Mouse (Mus musculus) heart, adult 8-10 months (tissue): ENCODE measurements at regions not wholly inside any gene's neighbourhood (a gene's known extent, or its start where the extent isn't known, plus 50 kb on each side); places are given as distances from the start of the nearest gene placed in this dataset.

Experiments
- DNase-seq: peaks from one replicate; pipeline ENCODE4 v3.0.0; 2022; ENCODE audit warnings: low spot score

DNA sequence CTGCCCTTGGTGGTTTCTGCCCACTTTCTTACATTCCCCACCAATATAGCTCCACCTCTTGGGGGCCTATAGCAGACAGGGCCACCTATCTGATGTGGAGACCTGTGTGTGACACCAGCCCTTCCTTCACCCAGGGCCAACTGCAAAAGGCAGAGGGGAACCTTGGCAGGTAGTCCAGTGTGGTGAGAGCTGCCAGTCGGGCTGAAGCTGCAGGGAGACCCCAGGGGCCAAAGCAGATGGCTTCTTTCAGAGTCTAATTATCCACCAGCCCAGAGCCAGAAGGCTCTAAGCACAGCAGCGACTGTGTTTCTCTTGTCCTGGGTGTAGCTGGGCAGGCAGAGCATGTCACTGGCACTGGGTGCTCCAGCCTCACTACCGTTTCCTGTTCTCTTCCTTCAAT lies 104.5 kb downstream of the Chst1 start:
- DNase-seq, result no peak

GRCm38 (mm10) chr2:92709668-92710067 lies 110.2 kb downstream of the Chst1 start:
- no peak for DNase-seq

GRCm38 (mm10) chr2:92711122-92711777 lies 111.7 kb downstream of the Chst1 start:
- no peak for DNase-seq

DNA sequence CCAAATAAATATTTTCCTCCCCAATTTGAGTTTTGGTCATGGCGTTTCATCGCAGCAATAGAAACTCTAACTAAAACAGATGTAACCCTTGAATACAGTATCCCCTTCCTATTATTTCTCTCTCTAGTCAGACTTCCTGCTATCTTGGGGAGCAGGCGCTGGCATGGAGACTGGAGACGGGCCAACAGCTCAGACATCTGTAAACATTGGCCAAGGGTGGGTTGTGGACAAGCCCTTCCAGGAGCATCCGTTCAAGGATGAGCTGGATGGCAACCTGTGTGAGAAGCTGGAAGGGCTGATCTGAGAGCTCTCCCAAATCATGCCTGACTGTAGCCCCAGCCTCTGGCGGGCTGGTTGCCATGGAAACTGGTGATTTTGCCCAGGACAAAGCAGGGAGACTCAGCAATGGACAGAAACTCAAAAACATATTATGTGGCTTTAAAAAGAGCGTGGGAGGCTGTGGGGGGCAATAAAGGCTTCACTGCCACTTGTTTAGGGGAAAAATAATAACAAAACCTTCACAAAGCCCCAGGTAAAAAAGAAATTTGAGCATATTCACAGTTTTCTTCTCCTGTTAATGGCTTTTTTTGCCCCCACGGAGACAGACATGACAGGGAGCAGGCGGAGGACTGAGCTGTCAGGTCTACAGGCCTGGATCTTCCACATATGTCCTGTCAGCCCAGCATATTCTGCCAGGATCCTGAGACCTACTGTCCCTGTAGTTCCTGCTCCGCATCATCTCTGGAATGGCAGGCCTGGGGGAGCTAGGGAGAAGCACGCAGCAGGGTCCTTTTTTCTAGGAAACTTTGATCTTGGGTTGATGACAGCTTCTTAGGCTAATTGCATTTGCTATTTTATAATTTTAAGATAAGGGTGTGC lies 113.0 kb downstream of the Chst1 start:
- no peak for DNase-seq

DNA sequence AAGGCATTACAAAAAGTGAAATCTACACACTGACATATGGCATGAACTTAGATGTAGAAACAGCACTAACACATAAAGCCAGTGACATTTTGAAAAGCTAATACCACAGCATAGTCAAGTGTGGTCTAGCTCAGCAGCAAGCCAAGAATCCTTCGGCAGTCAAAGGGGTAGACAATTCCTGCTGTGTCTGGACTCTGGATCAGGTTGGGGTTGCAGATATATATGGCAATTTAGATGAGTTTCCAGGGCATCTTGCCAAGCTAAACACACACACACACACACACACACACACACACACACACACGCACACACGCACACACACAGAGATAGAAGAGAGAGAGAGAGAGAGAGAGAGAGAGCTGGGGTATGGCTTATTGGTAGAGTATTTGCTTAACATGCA lies 118.2 kb downstream of the Chst1 start:
- no peak for DNase-seq

- DNase-seq, result no peak
These were observed 122.4 kb downstream of the Chst1 start for GRCm38 (mm10) chr2:92721951-92722350.

- no peak for DNase-seq
These were observed 124.2 kb downstream of the Chst1 start for GRCm38 (mm10) chr2:92723618-92724263.

GRCm38 (mm10) chr2:92726640-92727039 lies 127.1 kb downstream of the Chst1 start:
- no peak for DNase-seq

DNA sequence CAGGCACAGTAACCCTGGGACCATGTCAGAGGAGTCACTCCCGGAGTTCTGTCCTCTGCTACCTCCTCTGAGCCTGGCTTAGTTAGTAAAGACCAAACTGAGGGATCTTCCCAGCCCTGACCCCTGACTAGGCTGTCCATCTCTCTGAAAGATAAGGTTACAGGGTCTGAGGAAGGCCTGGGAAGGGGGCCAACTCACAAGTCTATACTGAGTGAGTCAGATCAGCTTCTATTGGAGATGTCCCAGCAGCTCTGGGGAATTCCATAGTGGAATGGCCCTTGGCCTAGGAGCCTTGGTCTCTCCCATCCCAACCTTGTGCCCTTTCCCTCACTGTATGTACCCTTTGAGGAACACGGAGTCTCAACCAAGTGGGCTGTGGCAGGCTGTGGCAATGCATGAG lies 127.7 kb downstream of the Chst1 start:
- DNase-seq, result no peak

DNA sequence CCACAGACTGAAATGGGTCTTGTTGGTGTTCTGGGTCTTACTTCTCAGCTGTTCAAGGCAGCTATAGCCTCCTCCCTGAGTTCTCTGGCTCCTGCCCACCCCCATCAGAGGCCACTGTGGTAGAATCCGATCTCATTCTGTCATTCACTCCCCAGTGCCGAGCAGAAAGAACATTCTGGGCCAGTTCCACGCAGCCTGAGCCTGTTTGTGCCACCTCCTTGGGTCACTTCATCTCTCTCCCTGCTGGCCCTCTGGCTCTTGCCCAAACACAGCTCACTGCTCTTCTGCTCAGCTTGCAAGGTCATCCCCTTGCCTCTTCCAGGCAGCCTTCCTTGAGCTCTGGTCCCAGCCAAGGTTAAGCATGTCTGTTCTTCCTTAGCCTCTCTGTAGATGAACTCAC lies 128.9 kb downstream of the Chst1 start:
- DNase-seq, result no peak

DNA sequence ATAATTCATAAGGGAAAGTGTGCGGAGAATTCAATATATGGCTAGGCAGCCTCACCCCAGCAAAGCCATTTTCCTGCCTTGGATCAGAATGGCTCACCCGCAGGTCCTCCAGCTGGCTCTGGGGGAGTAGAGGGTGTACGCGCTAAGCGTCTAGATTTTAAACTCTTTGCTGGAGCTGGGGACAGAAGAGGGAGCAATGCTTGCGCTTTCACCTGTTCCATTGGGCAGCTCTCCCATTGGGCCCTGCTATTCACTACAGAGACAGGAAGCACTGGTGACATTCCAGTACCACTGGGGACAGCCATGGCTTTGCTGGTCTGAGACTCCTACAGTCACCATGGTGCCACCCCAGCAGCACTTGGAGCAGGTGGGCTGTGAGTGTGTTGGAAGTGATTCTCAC lies 130.9 kb downstream of the Chst1 start:
- DNase-seq, result no peak

- no peak for DNase-seq
These were observed 133.9 kb downstream of the Chst1 start for GRCm38 (mm10) chr2:92733403-92733802.

DNA sequence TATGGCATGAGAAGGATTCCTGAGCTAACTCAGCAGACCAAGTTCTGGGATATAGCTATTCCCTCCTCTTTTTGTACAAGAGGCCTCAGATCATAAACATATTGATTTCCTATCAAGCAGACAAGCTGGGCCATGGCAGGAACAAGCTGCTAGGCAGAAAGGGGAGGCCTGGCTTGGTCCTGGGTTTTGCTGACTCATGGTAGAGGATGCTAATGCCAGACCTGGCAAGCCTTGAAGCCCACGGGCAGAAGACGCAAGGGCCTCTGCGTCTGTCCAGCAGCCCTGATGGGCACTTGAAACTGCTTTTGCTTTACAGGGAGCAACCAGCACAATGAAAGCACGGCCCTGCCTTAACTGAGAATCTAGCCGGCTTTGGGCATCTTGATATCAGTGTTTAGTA lies 136.3 kb downstream of the Chst1 start:
- DNase-seq, result no peak

DNA sequence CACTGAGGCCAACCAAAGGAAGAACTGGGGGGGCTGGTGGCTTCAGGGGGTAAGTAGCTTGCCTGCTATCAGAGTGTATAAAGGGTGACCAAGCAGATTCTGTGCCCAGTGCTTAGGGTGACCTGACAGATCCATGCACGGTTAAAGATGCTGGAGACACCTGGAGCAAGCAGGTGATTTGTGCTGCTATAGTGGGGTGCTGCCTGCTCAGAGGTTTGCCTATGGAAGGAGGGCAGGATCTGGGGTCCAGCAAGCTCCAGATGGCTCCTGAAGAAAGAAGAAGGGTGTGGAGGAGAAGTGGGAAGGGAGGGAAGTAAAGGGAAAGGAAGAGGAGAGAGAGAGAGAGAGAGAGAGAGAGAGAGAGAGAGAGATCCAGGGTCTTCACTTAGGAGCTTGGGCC lies 137.8 kb downstream of the Chst1 start:
- DNase-seq, result no peak

GRCm38 (mm10) chr2:92739576-92739975 lies 140.1 kb downstream of the Chst1 start:
- DNase-seq, result no peak

- no peak for DNase-seq
These were observed 141.3 kb downstream of the Chst1 start for GRCm38 (mm10) chr2:92740776-92741295.

GRCm38 (mm10) chr2:92742025-92742424 lies 142.5 kb downstream of the Chst1 start:
- DNase-seq, result peak; percentile 95

- no peak for DNase-seq
These were observed 143.2 kb downstream of the Chst1 start for GRCm38 (mm10) chr2:92742671-92743070.

DNA sequence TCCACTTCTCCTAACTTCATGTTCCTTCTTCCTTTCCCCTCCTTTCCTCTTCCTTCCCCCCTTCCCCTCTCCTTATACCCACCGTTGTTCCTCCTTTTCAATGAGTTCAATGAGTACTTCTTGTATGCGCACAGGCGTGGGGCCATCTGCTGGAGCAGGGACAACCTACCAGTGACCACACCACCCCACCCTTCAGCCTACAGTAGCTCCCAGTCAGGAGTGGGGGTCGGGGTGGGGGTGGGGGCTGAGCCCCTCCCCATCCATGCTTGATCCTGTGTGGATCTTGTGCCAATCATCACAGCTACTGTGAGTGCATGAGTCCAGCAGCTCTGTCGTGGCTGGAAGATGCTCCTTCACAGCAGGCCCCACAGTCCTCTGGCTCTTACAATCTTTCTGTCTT lies 143.6 kb downstream of the Chst1 start:
- no peak for DNase-seq

DNA sequence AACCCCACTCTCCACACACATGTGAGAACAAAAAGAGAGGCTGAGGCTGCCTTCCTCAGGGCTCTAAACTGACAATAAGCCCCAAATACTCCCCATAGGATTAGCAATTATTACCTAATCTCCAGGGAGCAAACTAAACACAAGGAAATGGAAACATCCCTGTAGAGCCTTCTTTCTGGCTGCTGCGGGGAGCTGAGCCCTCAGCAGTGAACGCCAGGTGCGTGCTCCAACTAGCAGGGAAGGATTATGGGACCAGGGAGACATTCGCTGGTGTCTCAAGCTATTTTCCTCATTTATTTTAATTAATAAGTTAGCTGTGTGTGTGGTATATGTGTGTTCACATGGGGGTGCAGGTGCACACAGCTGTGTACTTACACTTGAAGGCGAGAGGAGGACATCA lies 144.4 kb downstream of the Chst1 start:
- DNase-seq, result no peak

GRCm38 (mm10) chr2:92747406-92747805 lies 147.9 kb downstream of the Chst1 start:
- no peak for DNase-seq

DNA sequence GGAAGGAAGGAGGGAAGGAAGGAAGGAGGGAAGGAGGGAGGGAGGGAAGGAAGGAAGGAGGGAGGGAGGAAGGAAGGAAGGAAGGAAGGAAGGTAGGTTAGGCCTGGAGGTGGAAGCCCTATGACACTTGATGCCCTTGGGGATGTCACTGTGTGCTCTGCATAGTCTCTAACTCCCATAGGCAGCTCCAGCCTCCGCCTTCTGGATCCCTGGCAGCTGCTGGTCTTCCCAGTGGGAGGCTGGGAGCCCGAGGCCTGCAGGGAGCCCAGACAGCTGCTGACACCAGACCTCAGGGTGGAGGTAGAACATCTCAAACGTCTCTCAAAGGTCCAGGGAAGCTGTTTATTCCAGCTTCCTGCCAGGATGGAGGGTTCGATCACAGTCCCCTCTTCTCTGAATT lies 150.6 kb downstream of the Chst1 start:
- no peak for DNase-seq

DNA sequence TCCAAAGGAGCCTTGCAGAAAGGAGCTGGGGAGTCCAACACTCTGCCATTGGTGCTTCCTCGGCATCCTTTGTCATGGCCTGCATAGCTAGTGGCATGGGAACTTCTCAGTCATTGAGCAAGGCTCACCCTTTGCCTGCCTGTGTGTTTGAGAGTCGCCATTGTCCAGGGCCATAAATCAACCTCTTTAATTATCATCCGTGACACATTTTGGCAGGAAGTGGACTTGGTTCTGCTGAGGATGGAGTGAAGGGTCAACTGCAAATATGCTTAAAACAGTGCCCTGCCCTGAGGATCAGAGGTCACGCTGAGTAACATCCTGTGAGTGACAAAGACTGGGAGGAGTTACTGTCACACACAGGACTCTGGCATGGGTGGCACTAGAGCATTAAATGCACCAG lies 151.2 kb downstream of the Chst1 start:
- no peak for DNase-seq
